Mouse (Mus musculus) left cerebral cortex, adult 9 months (tissue): ENCODE results near the gene Gm2056.
A peak's percentile ranks its signal among the peaks of the same experiment; 100 is the strongest.
"Not testable (repeated sequence)": the region's sequence is repeated elsewhere in the genome, so short reads cannot be mapped to it uniquely, and the experiment has no call there.

Source experiments
- DNase-seq, 2 experiments: peaks; one replicate each; pipeline ENCODE4 v3.0.0; 2022; ENCODE audit warnings: low spot score in 2 of 2

Gm2056 gene

GRCm38 (mm10) chr12:88026704-88027103, at the start of gene Gm2056:
Gene Gm2056, plus strand, starts transcription at chr12:88027004.
- not testable (repeated sequence) for DNase-seq

- DNase-seq = peak in 1 of 2 experiments; percentile 23
Measured at GRCm38 (mm10) chr12:87984000-87984399, 42.8 kb upstream of the Gm2056 start.

GRCm38 (mm10) chr12:88004118-88004517, 22.7 kb upstream of the Gm2056 start:
- not testable (repeated sequence) for DNase-seq

GRCm38 (mm10) chr12:88011548-88011947, 15.3 kb upstream of the Gm2056 start, which contains the start of gene Gm2075:
Gene Gm2075, plus strand, starts transcription at chr12:88011848.
- not testable (repeated sequence) for DNase-seq

GRCm38 (mm10) chr12:88018671-88019070, 8.1 kb upstream of the Gm2056 start, which contains the start of gene Gm6803:
Gene Gm6803, minus strand, starts transcription at chr12:88018771.
- DNase-seq = not testable (repeated sequence)

- not testable (repeated sequence) for DNase-seq
Measured at GRCm38 (mm10) chr12:88032250-88032649, 5.4 kb downstream of the Gm2056 start.

- peak in 1 of 2 experiments; percentile 2 for DNase-seq
Measured at GRCm38 (mm10) chr12:88039062-88039461, 12.3 kb downstream of the Gm2056 start.

GRCm38 (mm10) chr12:88039703-88040102, 12.9 kb downstream of the Gm2056 start:
- DNase-seq = not testable (repeated sequence)

- not testable (repeated sequence) for DNase-seq
Measured at GRCm38 (mm10) chr12:88045226-88045625, 18.4 kb downstream of the Gm2056 start.
